Mouse (Mus musculus): ENCODE data around the gene Dnah1. TPM values are rescaled to one million over a fixed set of nuclear protein-coding genes. Genes with fewer than 3 reads are reported as not detected.

Gene Dnah1
- 0.35 and 0.47 TPM in 2 replicates for polyA plus RNA-seq (2012; rRNA removed)

DNA sequence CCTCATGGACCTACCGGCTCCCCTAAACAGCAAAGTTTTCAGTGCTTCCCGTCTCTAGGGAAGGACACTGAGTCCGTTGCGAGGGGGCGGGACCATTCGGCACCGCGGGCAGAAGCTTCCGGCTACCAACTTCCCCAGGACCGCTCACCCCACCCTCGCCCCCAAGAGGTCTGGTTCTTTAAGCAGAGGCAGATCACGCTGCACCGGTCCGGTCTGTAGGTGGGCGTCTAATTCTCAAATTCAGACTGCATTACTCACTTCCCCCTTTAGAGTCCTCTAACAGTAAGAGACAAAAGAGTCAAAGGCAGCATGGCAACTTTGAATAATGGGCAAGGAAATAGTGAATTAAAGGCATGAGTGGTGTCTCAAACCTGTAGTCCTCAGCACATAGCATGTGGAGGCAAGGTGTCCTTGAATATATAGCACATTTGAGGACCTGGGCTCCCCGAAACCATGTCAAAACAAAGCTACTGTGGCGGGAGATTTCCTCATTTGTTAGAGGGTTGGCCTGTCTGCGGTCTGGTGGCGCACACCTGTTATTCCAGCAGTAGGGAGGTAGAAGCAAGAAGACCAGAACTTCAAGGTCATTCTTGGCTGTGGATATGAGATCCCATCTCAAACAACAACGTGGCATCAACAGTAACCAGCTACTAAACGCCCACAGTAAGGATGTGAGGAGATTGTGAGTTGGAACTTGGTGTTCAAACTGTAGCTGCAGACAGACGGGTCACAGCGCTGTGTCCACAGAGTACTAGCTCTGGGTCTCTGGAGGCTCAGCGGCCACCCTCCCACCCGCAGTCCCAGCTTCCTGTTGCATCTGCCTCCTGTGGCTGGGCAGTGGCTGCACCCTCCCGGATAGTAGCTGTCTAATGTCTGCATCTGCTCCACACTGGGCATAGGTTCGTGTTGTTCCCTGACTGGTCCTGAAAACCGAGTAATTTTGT lies at the start of gene Dnah1:
TSS of gene Dnah1 (minus strand) at position 48 of the 944 bp plus-strand sequence.

DNA sequence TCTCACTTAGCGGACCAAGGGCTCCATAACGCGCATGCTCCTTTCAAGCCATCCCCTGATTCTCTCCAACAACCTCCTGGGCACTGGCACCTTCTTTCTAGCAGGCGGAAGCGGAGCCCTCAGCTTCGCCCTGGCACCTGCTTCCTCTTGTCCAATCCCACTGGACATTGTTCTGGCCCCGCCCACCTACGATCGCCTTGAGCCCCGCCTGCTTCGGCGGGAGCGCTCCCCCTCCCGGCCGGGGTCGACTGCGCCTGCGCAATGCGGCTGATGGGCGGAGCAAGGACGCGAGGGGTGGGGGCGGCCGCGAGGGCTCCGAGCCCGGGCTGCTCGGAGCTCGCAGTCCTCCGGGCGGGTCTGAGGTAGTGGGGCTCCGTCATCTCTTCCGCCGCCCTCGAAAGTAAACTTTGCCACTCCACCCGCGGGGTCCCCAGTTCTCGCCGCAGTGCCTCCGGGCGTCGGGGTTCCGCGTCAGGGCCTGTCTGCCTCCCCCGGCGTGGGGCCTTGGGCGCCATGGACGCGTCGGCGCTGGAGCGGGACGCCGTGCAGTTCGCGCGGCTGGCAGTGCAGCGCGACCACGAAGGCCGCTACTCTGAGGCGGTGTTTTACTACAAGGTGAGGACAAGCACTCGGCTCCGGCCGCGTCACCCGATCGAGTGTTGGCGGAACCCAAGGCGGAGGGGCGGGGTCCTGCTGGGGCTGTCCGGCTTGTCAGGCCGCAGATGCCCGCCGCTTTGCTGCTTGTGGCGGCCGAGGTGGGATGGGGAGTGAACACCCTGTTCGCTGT lies 12.9 kb upstream of the Dnah1 start, which contains the start of gene Capn7:
TSS of gene Capn7 (plus strand) at position 270 of the 787 bp plus-strand sequence.

DNA sequence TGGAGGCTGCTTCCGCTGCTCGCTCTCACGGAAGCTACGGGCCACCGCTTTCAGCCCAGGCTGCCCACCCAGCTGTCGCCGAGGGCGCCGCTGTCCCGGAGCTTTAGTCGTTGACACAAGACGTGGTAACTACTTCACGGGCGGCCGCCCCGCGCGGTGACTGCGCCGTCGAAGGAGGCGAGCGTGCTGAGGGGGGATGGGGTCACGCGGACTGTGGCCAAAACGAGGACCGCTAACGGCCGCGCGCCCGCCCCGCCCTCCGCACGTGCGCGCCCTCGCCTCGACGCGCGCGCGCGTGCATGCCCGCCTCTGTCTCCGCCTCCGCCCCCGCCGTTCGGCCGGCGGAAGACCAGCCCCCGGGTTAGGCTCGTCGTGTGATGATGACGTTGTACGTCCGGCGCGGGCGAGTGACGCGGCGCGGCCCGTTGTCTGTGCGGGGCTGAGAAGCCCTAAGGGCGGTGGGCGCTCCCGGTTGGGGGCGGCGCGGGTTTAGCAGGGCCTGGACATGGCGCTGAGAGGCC lies 72.6 kb downstream of the Dnah1 start, which contains the start of the genes Phf7 and Bap1:
TSS of gene Phf7 (minus strand) at position 234 of the 521 bp plus-strand sequence.
TSS of gene Bap1 (plus strand) at position 367 of the 521 bp plus-strand sequence.

DNA sequence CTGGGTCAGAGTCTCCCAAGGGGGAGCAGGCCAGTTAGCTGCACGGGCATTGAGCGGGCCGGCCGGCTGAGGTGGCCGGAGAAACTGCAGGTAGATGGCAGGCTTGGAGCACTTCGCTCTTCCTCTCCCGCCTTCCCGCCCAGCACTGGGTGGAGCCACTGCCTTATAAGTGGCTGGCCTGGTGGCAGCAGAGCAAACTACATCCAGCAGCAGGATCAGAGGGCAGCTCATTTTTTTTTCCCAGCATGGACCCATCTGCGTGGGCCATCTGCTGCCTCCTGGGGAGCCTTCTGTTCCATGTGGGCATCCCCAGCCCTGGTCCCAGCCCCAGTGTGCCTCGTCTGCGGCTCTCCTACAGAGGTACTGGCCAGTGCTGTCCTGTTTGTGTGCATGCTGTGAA lies 106.0 kb downstream of the Dnah1 start, which contains the start of gene Sema3g:
TSS of gene Sema3g (plus strand) at position 195 of the 400 bp plus-strand sequence.

DNA sequence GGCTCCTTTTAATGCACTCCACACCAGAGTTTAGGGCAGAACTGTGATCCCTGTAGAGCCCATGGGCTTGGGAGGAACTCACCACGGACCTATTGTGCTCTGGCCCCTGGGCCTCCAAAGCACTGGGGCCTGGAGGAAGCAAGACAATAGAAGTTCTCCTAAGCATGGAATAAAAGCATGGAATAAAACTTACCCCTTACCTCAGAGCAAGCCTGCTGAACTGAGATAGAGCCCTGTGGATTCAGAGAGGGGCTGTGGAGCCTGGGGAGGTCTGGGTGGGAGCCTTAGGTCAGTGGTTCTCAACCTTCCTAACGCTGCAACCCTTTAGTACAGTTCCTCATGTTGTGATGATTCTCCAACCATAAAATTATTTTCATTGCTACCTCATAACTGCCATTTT lies 106.8 kb downstream of the Dnah1 start, which contains the start of gene Nisch:
TSS of gene Nisch (minus strand) at position 101 of the 400 bp plus-strand sequence.

Other genes starting within 250 kb of the Dnah1 start
- 36.4 and 39.8 TPM in 2 replicates for gene Smim4, start 194.9 kb downstream of the Dnah1 start, polyA plus RNA-seq (2012; rRNA removed)
- gene Nt5dc2, start 192.8 kb downstream of the Dnah1 start, polyA plus RNA-seq (2012; rRNA removed), result 25.4 and 26.3 TPM in 2 replicates
- 70.5 and 89.2 TPM in 2 replicates for gene Stab1, start 155.3 kb downstream of the Dnah1 start, polyA plus RNA-seq (2012; rRNA removed)
- gene Tnnc1, start 115.6 kb downstream of the Dnah1 start, polyA plus RNA-seq (2012; rRNA removed), result 0.29 and 0.42 TPM in 2 replicates
- gene Nisch, start 107.0 kb downstream of the Dnah1 start, polyA plus RNA-seq (2012; rRNA removed), result 247 and 253 TPM in 2 replicates
- 2.9 and 3.2 TPM in 2 replicates for gene Sema3g, start 106.0 kb downstream of the Dnah1 start, polyA plus RNA-seq (2012; rRNA removed)
- gene Phf7, start 72.6 kb downstream of the Dnah1 start, polyA plus RNA-seq (2012; rRNA removed), result 3.9 and 4.5 TPM in 2 replicates
- 29.8 and 39.0 TPM in 2 replicates for gene Bap1, start 72.4 kb downstream of the Dnah1 start, polyA plus RNA-seq (2012; rRNA removed)
- gene Capn7, start 12.7 kb upstream of the Dnah1 start, polyA plus RNA-seq (2012; rRNA removed), result 9.4 and 9.9 TPM in 2 replicates
- gene Sh3bp5, start 112.2 kb upstream of the Dnah1 start, polyA plus RNA-seq (2012; rRNA removed), result 7.5 and 8.6 TPM in 2 replicates
- gene Eaf1, start 170.5 kb upstream of the Dnah1 start, polyA plus RNA-seq (2012; rRNA removed), result 30.4 and 34.3 TPM in 2 replicates
- gene Mettl6, start 171.1 kb upstream of the Dnah1 start, polyA plus RNA-seq (2012; rRNA removed), result 3.0 and 3.8 TPM in 2 replicates

Data from colon, adult 2 months (tissue).